Mouse (Mus musculus) c-Kit-negative CD71-positive TER-119-positive erythroid progenitor cells, embryonic 14.5 days (primary cell): ENCODE measurements around the gene Bola3.

Experiments
- DNase-seq: peaks from one replicate; pipeline ENCODE4 v3.0.0-alpha.2; 2013; ENCODE audit warnings: low read depth, low spot score

Gene Bola3

DNA sequence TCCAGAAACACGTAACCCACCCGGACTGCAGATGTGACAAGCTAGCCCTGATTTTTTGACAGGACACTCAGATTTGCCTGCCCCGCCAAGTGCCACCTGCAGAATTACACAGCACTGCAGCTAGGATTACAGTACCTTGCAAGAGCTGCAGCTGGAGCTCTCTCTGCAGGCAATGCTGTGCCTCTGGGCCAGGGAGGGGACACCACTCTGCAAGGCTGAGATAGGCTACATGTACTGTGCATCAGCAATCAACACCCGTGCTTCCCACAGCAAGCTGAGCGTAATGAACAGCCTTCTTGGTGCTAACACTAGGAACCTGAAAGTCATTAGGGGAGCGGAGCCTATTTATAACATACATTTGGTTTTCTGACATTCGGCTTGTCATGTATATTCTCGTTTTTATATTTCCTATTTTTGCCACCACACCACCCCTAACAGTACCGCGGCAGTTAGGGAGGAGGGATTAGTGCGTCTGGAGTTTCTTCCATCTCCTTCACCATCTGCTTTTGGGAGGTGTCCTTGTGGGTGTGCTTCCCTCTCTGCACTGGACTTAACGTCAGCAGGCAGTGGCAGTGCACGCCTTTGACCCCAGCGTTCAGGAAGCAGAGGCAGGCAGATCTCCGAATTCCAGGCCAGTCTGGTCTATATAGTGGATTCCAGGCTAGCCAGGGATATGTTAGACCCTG, 46.7 kb downstream of the Bola3 start:
- DNase-seq, result peak; percentile 32

DNA sequence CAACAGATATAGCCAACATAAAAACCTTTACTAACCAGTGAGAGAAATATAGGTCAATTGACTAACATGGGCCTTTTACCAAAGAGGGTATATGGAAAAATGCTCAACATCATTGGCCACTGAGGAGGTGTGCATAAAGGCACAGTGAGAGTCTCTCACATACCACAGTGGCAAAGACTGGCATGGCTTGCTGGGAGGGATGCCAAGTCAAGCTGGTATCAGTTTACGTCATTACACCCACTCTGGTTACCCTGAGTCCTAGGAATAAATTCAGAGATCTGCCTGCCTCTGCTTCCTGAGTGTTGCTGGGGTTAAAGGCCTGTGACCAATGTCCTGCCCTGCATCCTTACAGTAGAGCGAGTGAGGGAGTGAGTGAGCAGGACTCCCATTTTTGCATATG, 47.8 kb downstream of the Bola3 start:
- no peak for DNase-seq

GRCm38 (mm10) chr6:83397728-83398127, 48.8 kb downstream of the Bola3 start:
- no peak for DNase-seq

DNA sequence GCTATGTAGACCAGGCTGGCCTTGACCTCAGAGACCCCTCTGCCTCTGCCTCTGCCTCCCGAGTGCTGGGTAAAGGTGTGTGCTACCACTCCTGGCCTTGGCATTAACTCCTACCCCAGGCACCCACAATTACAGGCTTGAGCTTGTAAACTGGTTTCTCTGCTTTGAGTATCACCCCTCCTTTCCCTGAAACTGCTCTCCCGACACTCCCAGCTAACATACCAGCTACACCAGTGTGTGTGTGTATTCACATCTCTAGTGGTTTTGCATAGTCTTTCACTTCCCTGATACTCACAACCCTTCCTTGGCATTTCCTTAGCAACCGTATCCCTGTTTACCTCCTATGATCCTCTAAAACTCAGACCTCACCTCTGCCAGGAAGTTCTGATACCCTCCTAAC, 50.8 kb downstream of the Bola3 start:
- no peak for DNase-seq

DNA sequence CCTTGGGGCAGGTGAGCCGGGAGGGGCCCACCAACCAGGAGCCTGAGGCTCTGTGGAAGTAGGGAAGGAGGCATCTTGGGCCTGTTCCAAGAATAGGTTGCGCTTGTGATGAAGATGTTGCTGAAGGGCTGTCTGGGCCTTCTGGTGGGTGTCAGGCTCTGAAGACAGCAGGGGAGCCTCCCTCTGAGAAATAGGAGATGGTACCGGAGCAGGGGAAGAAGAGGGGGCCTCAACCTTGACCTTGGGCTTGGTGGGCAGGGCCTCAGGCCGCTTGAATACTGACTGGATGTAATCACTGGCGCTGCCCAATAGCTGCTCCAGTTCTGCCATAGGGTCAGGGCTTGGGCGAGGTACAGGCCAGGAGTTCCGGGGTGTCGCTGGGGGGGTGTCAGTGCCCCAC, 54.5 kb downstream of the Bola3 start:
- DNase-seq, result no peak

- no peak for DNase-seq
Measured at GRCm38 (mm10) chr6:83404571-83404970, 55.6 kb downstream of the Bola3 start.

- no peak for DNase-seq
Measured at GRCm38 (mm10) chr6:83405511-83406064, 56.6 kb downstream of the Bola3 start.

DNA sequence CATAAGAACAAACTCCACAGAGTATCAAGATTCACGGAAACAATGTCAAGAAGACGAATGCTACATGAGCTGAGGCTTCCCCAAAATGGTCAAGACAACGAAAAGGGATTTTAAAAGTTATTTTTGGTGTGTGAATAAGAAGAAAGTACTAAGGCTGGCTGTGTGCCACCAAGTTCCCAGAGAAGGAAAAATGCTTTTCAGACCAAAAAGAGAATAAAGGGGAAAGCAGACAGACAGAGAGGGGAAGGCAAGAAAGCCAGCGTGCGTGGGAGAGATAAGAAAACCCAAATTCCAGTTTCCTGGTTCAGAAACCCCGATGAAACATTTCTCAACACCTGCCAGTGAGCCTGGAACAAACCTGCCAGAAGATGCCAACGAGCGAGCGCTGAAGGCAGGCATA, 59.6 kb downstream of the Bola3 start:
- DNase-seq, result no peak
